Mouse (Mus musculus): ENCODE data around the gene Prps2. TPM values are rescaled to one million over a fixed set of nuclear protein-coding genes. Genes with fewer than 3 reads are reported as not detected.
A peak's percentile ranks its signal among the peaks of the same experiment; 100 is the strongest.

Gene Prps2
- total and polyA plus RNA-seq, 3 experiments: 43.9 to 74.3 (median 73.1) TPM

DNA sequence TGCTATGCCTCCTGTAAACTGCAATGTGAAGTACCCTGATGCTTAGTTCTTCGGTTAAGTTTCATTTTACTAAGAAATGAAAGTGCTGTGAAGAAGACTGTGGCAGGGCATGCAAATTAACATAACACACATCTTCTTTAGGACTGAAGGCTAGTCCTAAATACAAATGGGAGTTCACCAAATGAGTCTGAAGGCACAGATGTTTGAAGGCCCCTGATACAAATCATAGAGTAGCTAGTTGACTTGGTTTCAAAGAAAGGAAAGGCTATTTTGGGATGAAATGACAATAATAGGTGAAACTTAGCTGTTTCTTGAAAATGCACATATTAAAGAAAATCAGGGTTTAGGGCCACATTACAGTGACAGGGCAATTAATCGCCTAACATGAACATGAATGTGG lies 42.4 kb downstream of the Prps2 start:
- no peak overlapping the region; the same call in 1 of the 2 replicates for H3K9ac ChIP-seq (ENCODE audit: insufficient read depth, low read depth)
- no peaks in the 10 kb centered on the region for H3K9me3 ChIP-seq (replicated peaks; ENCODE audit: low read length)
- peaks cover 3 to 25% of the 10 kb centered on the region in 2 experiments; a peak in 3 of 4 replicates for H3K4me1 ChIP-seq (ENCODE audit: control insufficient read depth in 1 of 2, insufficient read depth in 2 of 2)
- no peaks in the 10 kb centered on the region for H3K27me3 ChIP-seq (replicated peaks)
- no peaks in the 10 kb centered on the region for H3K36me3 ChIP-seq (replicated peaks in 1 of 2; ENCODE audit: control insufficient read depth in 1 of 2, insufficient read depth in 1 of 2, low read length in 1 of 2)
- no peak overlapping the region for H3K4me3 ChIP-seq (replicated peaks in 1 of 3; ENCODE audit: low read depth in 2 of 3, low read length in 2 of 3, poor library complexity in 1 of 3)
- no peak for DNase-seq (ENCODE audit: extremely low read depth)
- peak overlapping the region; percentile 13; the same call in 1 of the 2 replicates for H3K4me2 ChIP-seq (ENCODE audit: insufficient read depth, low read depth, poor library complexity, severe bottlenecking)
- dilution Hi-C loops (cut with MboI; ENCODE audit: extremely low pct_ligation_motif_present, extremely low pct_unique_long_range_greater_than_20kb, low sequenced_read_pairs) (no loop called here), in situ Hi-C loops (cut with MboI; ENCODE audit: low pct_ligation_motif_present, low pct_unique_long_range_greater_than_20kb, low sequenced_read_pairs) (no loop called here)
- TF ChIP-seq CHD2 (IDR thresholded peaks at IDR 0.05; ENCODE audit: low read length) (peak; percentile 41; the same call in 1 of the 2 replicates), JUN (IDR thresholded peaks at IDR 0.05; ENCODE audit: insufficient read depth, low read depth, low read length) (peak; percentile 55; the same call in 1 of the 2 replicates), TCF12 (IDR thresholded peaks at IDR 0.05; ENCODE audit: low read depth, low read length) (peak; percentile 73), BHLHE40 (IDR thresholded peaks at IDR 0.05; ENCODE audit: low read depth, low read length) (peak; percentile 52; the same call in 1 of the 2 replicates), GABPA (IDR thresholded peaks at IDR 0.05; ENCODE audit: insufficient replicate concordance, low read depth, low read length) (no peak), SMC3 (IDR thresholded peaks at IDR 0.05; ENCODE audit: low read depth, low read length) (no peak), HCFC1 (IDR thresholded peaks at IDR 0.05; ENCODE audit: low read depth, low read length) (no peak), EP300 (IDR thresholded peaks at IDR 0.05; ENCODE audit: low read length) (peak; percentile 90), NRF1 (IDR thresholded peaks at IDR 0.05; ENCODE audit: low read depth, low read length) (no peak), IRF4 (IDR thresholded peaks at IDR 0.05; ENCODE audit: low read depth, low read length) (peak; percentile 87), RCOR1 (conservative IDR thresholded peaks at IDR 0.05; ENCODE audit: low read depth, low read length) (peak; percentile 55; the same call in 1 of the 2 replicates), MXI1 (IDR thresholded peaks at IDR 0.05; ENCODE audit: low read depth, low read length) (no peak), MEF2A (IDR thresholded peaks at IDR 0.05; ENCODE audit: borderline replicate concordance, low read depth, low read length) (peak; percentile 95), ETS1 (conservative IDR thresholded peaks at IDR 0.05; ENCODE audit: low read depth, low read length) (peak; percentile 75), JUND (conservative IDR thresholded peaks at IDR 0.05; ENCODE audit: low read depth, low read length) (peak; percentile 77)
- no peaks in the 10 kb centered on the region for H3K79me2 ChIP-seq (replicated peaks; ENCODE audit: control insufficient read depth, extremely low read depth, insufficient read depth, poor library complexity, severe bottlenecking)
- H3K27ac ChIP-seq (ENCODE audit: insufficient read depth, low read depth): peak overlapping the region; percentile 31

DNA sequence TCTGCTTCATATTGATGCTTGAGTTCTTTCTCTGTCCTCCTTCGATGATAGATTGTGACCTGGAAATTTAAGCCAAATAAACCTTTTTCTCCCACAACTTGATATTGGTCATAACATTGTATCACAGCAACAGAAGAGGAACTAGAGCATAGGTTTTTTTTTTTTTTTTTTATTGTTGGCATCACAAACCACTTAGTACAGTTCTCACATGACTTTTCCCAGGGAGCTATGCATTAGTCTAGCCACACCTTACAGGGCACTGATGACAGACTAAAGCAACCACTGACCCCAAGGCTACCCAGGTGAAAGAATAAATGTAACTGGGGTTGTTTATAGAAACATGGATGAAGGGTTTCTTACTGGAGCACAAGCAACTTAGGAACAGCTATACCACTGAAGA lies 44.6 kb downstream of the Prps2 start:
- Histone ChIP-seq H3K4me3 (replicated peaks in 1 of 3; ENCODE audit: low read depth in 2 of 3, low read length in 2 of 3, poor library complexity in 1 of 3) (no peak overlapping the region), H3K36me3 (replicated peaks in 1 of 2; ENCODE audit: control insufficient read depth in 1 of 2, insufficient read depth in 1 of 2, low read length in 1 of 2) (no peaks in the 10 kb centered on the region), H3K4me2 (ENCODE audit: insufficient read depth, low read depth, poor library complexity, severe bottlenecking) (no peak overlapping the region), H3K4me1 (ENCODE audit: control insufficient read depth in 1 of 2, insufficient read depth in 2 of 2) (peaks cover 3 to 41% of the 10 kb centered on the region in 2 experiments; a peak in 3 of 4 replicates), H3K9ac (ENCODE audit: insufficient read depth, low read depth) (no peak overlapping the region), H3K79me2 (replicated peaks; ENCODE audit: control insufficient read depth, extremely low read depth, insufficient read depth, poor library complexity, severe bottlenecking) (no peaks in the 10 kb centered on the region), H3K27ac (ENCODE audit: insufficient read depth, low read depth) (no peak overlapping the region), H3K27me3 (replicated peaks) (no peaks in the 10 kb centered on the region), H3K9me3 (replicated peaks; ENCODE audit: low read length) (no peaks in the 10 kb centered on the region)
- dilution Hi-C loops (cut with MboI; ENCODE audit: extremely low pct_ligation_motif_present, extremely low pct_unique_long_range_greater_than_20kb, low sequenced_read_pairs): no loop called here
- in situ Hi-C loops (cut with MboI; ENCODE audit: low pct_ligation_motif_present, low pct_unique_long_range_greater_than_20kb, low sequenced_read_pairs): no loop called here
- DNase-seq (ENCODE audit: extremely low read depth): no peak
- TF ChIP-seq POLR2A (IDR thresholded peaks at IDR 0.05; ENCODE audit: low read depth, low read length): no peak
- TF ChIP-seq MAFK (IDR thresholded peaks at IDR 0.05; ENCODE audit: insufficient replicate concordance, low read length): no peak
- TF ChIP-seq USF1 (IDR thresholded peaks at IDR 0.05; ENCODE audit: low read depth, low read length): no peak
- TF ChIP-seq MYC (IDR thresholded peaks at IDR 0.05; ENCODE audit: low read depth, low read length): no peak
- TF ChIP-seq CTCF (conservative IDR thresholded peaks at IDR 0.05 in 1 of 2, IDR thresholded peaks at IDR 0.05 in 1 of 2; ENCODE audit: low read depth in 2 of 2, low read length in 2 of 2): no peak
- TF ChIP-seq SIN3A (IDR thresholded peaks at IDR 0.05; ENCODE audit: low read length): no peak
- TF ChIP-seq MAX (IDR thresholded peaks at IDR 0.05; ENCODE audit: low read length): no peak

All from CH12.LX (cell line).